Mouse (Mus musculus) urinary bladder, postnatal 25 days (tissue): ENCODE measurements at regions not wholly inside any gene's neighbourhood (a gene's known extent, or its start where the extent isn't known, plus 50 kb on each side); places are given as distances from the start of the nearest gene placed in this dataset.

Experiments used
- DNase-seq: peaks from one replicate; pipeline ENCODE4 v3.0.0; 2022; ENCODE audit warnings: low spot score

GRCm38 (mm10) chr9:67165486-67165885, 116.3 kb upstream of the Tpm1 start:
- DNase-seq: no peak

DNA sequence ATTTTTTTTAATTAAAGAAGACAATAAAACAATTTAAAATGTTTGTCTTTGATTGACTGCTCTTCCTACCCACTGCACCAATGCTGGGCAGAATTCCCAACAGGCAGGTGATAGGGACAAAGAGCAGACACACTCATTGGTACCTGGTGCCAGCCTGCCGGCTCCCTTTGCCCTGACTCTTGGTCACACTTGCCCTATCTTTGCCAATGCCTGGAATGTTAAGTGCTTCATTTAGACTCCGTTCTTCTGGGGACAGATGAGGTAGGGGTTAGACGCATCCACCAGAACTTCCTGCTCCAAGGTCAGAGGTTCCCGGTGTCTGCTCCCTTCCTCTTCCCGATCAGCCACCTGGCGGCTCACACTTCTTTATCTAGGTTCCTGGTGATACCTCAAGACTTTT, 114.5 kb upstream of the Tpm1 start:
- no peak for DNase-seq

DNA sequence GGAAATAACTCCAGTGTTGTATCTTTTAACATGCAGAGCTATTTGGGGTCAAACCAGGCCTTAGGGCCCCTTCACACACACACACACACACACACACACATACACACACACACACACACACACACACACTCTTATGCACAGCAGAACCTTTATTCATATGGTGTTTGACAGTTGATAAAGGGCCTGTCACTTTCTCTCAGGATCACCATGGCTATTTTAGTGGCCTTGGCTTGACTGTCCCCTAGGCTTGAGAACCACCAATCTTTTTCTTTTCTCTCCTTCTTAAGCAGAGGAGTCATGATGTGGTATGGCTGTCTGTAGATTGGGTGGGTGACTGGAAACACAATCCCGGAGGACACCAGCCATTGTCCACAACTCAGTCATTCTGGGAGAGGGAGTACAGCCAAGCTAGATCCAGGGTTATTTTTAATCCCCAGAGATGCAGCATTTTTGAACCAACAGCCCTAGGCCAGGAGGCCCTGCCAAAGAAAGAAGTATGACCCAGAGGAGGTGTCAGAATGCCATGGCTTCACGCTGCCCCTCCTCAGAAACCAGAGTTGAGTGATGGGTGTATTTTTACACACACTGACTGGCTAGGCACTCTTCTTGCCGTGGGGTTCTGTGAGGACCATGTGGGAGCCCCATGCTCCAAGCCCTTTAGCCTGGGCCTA, 111.7 kb upstream of the Tpm1 start:
- DNase-seq: no peak

GRCm38 (mm10) chr9:67160350-67160749, 111.1 kb upstream of the Tpm1 start:
- no peak for DNase-seq

GRCm38 (mm10) chr9:67156590-67157259, 107.5 kb upstream of the Tpm1 start:
- DNase-seq: peak; percentile 43

GRCm38 (mm10) chr9:67154062-67154461, 104.9 kb upstream of the Tpm1 start:
- DNase-seq: no peak

GRCm38 (mm10) chr9:67153333-67153732, 104.1 kb upstream of the Tpm1 start:
- DNase-seq: no peak

- no peak for DNase-seq
These were observed 98.5 kb upstream of the Tpm1 start for GRCm38 (mm10) chr9:67147656-67148055.

DNA sequence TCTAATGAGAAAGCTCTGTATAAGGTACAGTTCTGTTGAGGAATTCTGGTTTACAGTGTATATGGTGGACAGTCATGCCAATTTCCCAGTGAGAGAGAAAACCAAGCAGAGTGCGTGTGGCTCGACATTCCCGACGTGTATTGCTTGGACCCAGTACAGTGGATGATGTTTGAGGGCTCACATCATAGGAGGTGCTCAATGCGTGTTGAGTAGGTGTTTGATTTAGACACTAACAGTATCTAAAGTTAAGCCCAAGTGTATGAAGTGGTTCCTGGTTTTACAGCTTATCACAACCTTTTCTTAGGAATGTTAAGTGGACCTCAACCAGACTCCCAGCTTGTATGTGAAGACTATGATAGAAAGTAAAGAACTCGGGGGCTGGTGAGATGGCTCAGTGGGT, 96.2 kb upstream of the Tpm1 start:
- DNase-seq: no peak

DNA sequence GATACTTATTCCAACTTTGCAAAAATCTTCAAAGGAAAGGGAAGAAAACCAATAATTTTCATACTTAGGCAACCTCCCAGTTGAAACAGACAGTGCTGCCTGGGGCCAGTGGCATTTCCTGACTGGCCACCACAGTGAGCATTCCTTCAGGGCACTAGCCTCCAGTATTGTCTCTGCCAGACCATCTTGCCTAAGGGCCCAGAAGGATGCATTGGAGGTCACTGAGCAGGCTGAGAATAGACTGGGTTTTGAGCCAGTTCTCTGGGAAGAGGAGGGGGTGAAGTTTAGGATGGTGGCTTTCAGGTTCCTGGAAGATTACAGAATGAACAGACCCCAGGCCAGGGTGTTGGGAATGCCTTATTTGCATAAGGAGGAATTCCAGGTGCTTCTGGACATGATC, 95.3 kb upstream of the Tpm1 start:
- DNase-seq: no peak

GRCm38 (mm10) chr9:67140319-67140887, 91.2 kb upstream of the Tpm1 start:
- no peak for DNase-seq

- DNase-seq: no peak
These were observed 88.5 kb upstream of the Tpm1 start for GRCm38 (mm10) chr9:67137681-67138080.

DNA sequence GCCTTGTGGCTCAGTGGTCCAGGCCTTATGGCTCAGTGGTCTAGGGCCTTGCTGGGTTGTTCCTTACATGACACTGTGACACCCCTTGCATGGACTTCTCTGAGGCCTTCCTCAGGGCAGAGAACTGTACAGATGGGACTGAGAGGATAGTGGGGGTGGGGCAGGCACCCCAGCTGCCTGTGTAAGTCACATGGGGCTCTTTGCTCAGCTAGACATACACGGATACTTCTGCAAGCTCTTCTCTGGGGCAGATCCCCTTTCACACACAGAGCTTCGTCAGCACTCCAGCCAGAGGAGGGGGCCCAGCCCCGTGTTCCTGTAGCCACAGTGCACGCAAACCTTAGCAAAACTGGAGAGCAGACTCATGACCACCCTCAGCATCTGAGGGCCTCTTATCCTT, 87.9 kb upstream of the Tpm1 start:
- no peak for DNase-seq

- no peak for DNase-seq
These were observed 87.0 kb upstream of the Tpm1 start for GRCm38 (mm10) chr9:67136166-67136565.

DNA sequence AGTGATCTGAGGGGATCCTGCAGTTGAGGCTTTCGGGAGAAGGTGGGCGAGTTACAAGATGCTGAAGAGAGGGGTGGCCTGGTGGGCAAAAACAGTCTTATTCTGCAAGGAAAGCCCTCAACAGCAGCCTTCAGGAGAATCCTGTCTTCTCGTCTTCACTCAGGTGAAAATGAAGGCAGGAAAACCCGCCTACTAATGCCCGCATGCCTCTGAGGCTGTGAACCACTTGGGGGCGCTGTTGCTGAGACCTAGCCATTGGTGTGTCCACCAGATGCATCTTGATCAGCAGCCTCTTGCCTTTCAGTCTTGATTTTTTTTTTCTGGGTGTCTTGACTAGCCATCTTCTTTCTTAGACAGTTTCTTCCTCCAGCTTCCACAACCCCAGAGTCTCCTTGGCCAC, 85.2 kb upstream of the Tpm1 start:
- DNase-seq: no peak

DNA sequence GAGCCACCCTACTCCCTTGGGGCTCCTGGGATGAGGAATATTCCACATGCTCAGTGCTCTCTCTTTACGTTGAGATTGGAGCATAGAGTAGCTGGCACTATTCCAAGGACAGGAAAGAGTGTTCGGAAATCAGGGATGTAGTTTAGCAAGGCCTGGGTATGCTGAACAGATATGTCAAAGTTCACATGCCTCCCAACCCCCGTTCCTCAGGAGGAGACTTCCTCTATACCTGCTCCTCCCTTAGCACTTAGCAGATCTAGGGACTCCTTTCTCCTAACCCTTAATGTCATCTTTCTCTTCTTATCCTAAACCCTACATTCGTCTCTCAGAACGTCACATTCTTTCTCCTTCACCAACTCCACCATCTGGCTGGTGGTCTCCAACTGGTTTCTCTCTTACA, 83.2 kb upstream of the Tpm1 start:
- no peak for DNase-seq

GRCm38 (mm10) chr9:67130730-67131440, 81.7 kb upstream of the Tpm1 start:
- DNase-seq: no peak

- DNase-seq: no peak
These were observed 80.7 kb upstream of the Tpm1 start for GRCm38 (mm10) chr9:67129891-67130290.

- DNase-seq: no peak
These were observed 79.9 kb upstream of the Tpm1 start for GRCm38 (mm10) chr9:67129095-67129494.

DNA sequence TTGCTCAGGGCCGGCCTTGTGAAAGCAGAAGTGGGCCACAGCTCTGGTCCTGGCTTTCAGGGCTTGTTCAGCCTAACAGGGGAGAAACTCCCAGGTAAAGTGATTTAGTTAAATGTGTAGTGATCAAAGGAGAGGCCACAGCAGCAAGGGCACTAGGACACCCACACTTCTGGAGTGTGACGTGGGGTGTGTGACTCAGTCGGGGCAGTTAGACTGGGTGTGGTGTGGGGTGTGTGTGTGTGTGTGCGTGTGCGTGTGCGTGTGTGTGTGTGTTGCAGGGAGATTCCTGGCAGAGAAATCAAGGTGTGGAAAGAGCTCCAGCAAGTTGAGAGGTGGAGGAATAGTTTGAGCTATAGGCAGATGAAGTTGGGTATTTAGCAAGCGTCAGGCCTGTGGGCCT, 72.5 kb upstream of the Tpm1 start:
- DNase-seq: no peak

- DNase-seq: no peak
These were observed 69.9 kb upstream of the Tpm1 start for GRCm38 (mm10) chr9:67118880-67119644.

DNA sequence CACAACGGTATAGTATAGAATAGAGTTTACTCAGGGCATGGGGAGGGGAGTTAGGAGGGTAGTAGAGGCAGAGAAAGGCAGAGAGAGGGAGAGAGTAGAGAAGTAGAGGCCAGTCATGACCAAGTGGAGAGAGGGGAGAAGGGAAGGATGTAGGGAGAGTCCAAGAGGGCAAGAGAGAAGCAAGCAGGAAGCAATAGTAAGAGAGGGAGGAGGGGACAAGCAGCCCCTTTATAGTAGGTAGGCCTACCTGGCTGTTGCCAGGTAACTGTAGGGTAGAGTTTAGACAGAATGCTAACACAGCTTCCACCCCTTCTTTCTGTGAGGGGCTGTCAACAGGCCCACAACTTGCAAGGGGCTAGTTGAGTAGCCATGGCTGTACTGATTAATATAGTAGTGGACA, 69.2 kb upstream of the Tpm1 start:
- DNase-seq: no peak
